Mouse (Mus musculus) MEL (cell line): Measurements from ENCODE around the gene Cotl1. TPM values are rescaled to one million over a fixed set of nuclear protein-coding genes. Genes with fewer than 3 reads are reported as not detected.

Experiments
- DNase-seq: peaks from one replicate; pipeline ENCODE4 v3.0.0; 2011; ENCODE audit warnings: low read depth, low spot score
- H3K27ac ChIP-seq: 2 replicates; pipeline ENCODE4 v1.5.1; 2012; ENCODE audit warnings: low read depth, mild to moderate bottlenecking, control low read depth, low read length, moderate library complexity; ENCODE audit not compliant: control insufficient read depth
- H3K27me3 ChIP-seq, 2 experiments: fragments of 150-350 bp in 1 of 2; sonication (generic) in 1 of 2; 2 replicates each; pipeline ENCODE4 v1.6.1; 2012; ENCODE audit warnings: low read length in 2 of 2, mild to moderate bottlenecking in 2 of 2, improper control_type of control experiment in 1 of 2, moderate library complexity in 1 of 2; ENCODE audit not compliant: insufficient read depth in 2 of 2, control insufficient read depth in 1 of 2
- H3K36me3 ChIP-seq, 2 experiments: 2 replicates each; pipeline ENCODE4 v1.6.1; 2012 to 2014; ENCODE audit warnings: low read length in 2 of 2, improper control_type of control experiment in 1 of 2, inconsistent platforms in 1 of 2, mild to moderate bottlenecking in 1 of 2; ENCODE audit not compliant: insufficient read depth in 2 of 2, control insufficient read depth in 1 of 2
- H3K4me1 ChIP-seq, 2 experiments: fragments of 150-350 bp in 1 of 2; sonication (generic) in 1 of 2; 2 replicates each; pipeline ENCODE4 v1.6.1; 2012; ENCODE audit warnings: low read length in 2 of 2, improper control_type of control experiment in 1 of 2, mild to moderate bottlenecking in 1 of 2; ENCODE audit not compliant: insufficient read depth in 2 of 2, control insufficient read depth in 1 of 2
- H3K4me3 ChIP-seq, 2 experiments: fragments of 150-350 bp in 1 of 2; sonication (generic) in 1 of 2; 2 replicates each; pipeline ENCODE4 v1.5.1; 2012; ENCODE audit warnings: low read depth in 2 of 2, low read length in 2 of 2, mild to moderate bottlenecking in 2 of 2, moderate library complexity in 2 of 2, control low read depth in 1 of 2, improper control_type of control experiment in 1 of 2; ENCODE audit not compliant: control insufficient read depth in 1 of 2, insufficient read depth in 1 of 2
- H3K79me2 ChIP-seq: 2 replicates; pipeline ENCODE4 v1.6.1; 2012; ENCODE audit warnings: mild to moderate bottlenecking, low read length, moderate library complexity; ENCODE audit not compliant: control insufficient read depth, poor library complexity, insufficient read depth
- H3K9ac ChIP-seq: 2 replicates; pipeline ENCODE4 v1.6.1; 2012; ENCODE audit warnings: low read depth, mild to moderate bottlenecking, control low read depth, low read length, moderate library complexity; ENCODE audit not compliant: control insufficient read depth, poor library complexity, severe bottlenecking
- H3K9me3 ChIP-seq: fragments of 150-350 bp; sonication (generic); replicated peaks from 2 replicates; pipeline ENCODE4 v1.6.1; 2012; ENCODE audit warnings: mild to moderate bottlenecking, low read length, improper control_type of control experiment, moderate library complexity; ENCODE audit not compliant: insufficient read depth
- CTCF ChIP-seq, 3 experiments: IDR thresholded peaks in 2 of 3; conservative IDR thresholded peaks in 1 of 3; 2 replicates each; pipeline ENCODE4 v1.5.1; 2011 to 2012; ENCODE audit warnings: low read length in 3 of 3, low read depth in 2 of 3, mild to moderate bottlenecking in 2 of 3, improper control_type of control experiment in 1 of 3, inconsistent platforms in 1 of 3, mixed read lengths in 1 of 3, moderate library complexity in 1 of 3; ENCODE audit not compliant: control insufficient read depth in 1 of 3, insufficient read depth in 1 of 3, poor library complexity in 1 of 3, severe bottlenecking in 1 of 3
- EP300 ChIP-seq, 2 experiments: IDR thresholded peaks; 2 replicates each; pipeline ENCODE4 v1.6.1; 2011; ENCODE audit warnings: improper control_type of control experiment in 2 of 2, low read length in 2 of 2, low read depth in 1 of 2, mild to moderate bottlenecking in 1 of 2
- ETS1 ChIP-seq: IDR thresholded peaks from 2 replicates; pipeline ENCODE4 v1.6.1; 2012; ENCODE audit warnings: low read depth, mild to moderate bottlenecking, inconsistent platforms, low read length, improper control_type of control experiment, moderate library complexity
- GATA1 ChIP-seq: IDR thresholded peaks from 2 replicates; pipeline ENCODE4 v1.6.1; 2011; ENCODE audit warnings: low read depth, low read length, improper control_type of control experiment
- MAFK ChIP-seq: IDR thresholded peaks from 2 replicates; pipeline ENCODE4 v1.6.1; 2011; ENCODE audit warnings: low read depth, mild to moderate bottlenecking, low read length, improper control_type of control experiment, borderline replicate concordance
- MEF2A ChIP-seq: IDR thresholded peaks from 2 replicates; pipeline ENCODE4 v1.6.1; 2014; ENCODE audit warnings: low read depth, mild to moderate bottlenecking, inconsistent platforms, low read length, improper control_type of control experiment; ENCODE audit not compliant: poor library complexity, insufficient replicate concordance, severe bottlenecking; ENCODE audit errors: extremely low read depth
- MYC ChIP-seq: IDR thresholded peaks from 2 replicates; pipeline ENCODE4 v1.6.1; 2011; ENCODE audit warnings: low read depth, mild to moderate bottlenecking, low read length, improper control_type of control experiment, moderate library complexity
- SMC3 ChIP-seq: IDR thresholded peaks from 2 replicates; pipeline ENCODE4 v1.6.1; 2011; ENCODE audit warnings: low read depth, low read length, improper control_type of control experiment
- TAL1 ChIP-seq: IDR thresholded peaks from 2 replicates; pipeline ENCODE4 v1.6.1; 2012; ENCODE audit warnings: mild to moderate bottlenecking, inconsistent platforms, low read length, moderate library complexity, mixed read lengths
- USF1 ChIP-seq: IDR thresholded peaks from 2 replicates; pipeline ENCODE4 v1.6.1; 2014; ENCODE audit warnings: low read depth, mild to moderate bottlenecking, inconsistent platforms, low read length, improper control_type of control experiment, moderate library complexity
- ZKSCAN1 ChIP-seq: IDR thresholded peaks from 2 replicates; pipeline ENCODE4 v1.6.1; 2012; ENCODE audit warnings: low read depth, mild to moderate bottlenecking, inconsistent platforms, low read length, improper control_type of control experiment, moderate library complexity
- ZNF384 ChIP-seq: IDR thresholded peaks from 2 replicates; pipeline ENCODE4 v1.6.1; 2012; ENCODE audit warnings: low read depth, mild to moderate bottlenecking, inconsistent platforms, low read length, improper control_type of control experiment
- polyA plus RNA-seq, 2 experiments: library from polyadenylated mRNA; stranded (reverse) in 1 of 2; unstranded in 1 of 2; fragments of >175 nt in 1 of 2; fragments of >200 nt in 1 of 2; gene quantifications; 2 replicates each; pipeline versions ENCODE4 v1.2.1 to v1.2.4; 2012; ENCODE audit warnings: low replicate concordance in 2 of 2, low read depth in 1 of 2; ENCODE audit not compliant: insufficient read length in 2 of 2, insufficient read depth in 1 of 2, missing spikeins in 1 of 2
- total RNA-seq: library from RNA; depleted of rRNA; stranded (reverse); fragments of 300-350 nt; gene quantifications from 2 replicates; pipeline ENCODE4 v1.2.3, GENCODE M21; 2012; rRNA removed

Cotl1 gene
- total and polyA plus RNA-seq, 3 experiments, result 70.3 to 114 TPM; not detected in 1

- TF ChIP-seq MEF2A, result no peak
- peak; percentile 54 for TF ChIP-seq GATA1
Observed at GRCm38 (mm10) chr8:119762226-119763220, 77.8 kb downstream of the Cotl1 start (continued).

- Histone ChIP-seq H3K4me1 (peaks cover 14 to 42% of the 10 kb centered on the region in 2 experiments), H3K9ac (no peak overlapping the region), H3K9me3 (no peaks in the 10 kb centered on the region), H3K27ac (no peak overlapping the region), H3K4me3 (no peak overlapping the region), H3K27me3 (no peaks in the 10 kb centered on the region), H3K79me2 (no peaks in the 10 kb centered on the region; the same call in 1 of the 2 replicates), H3K36me3 (peaks cover 0 to 14% of the 10 kb centered on the region in 2 experiments; a peak in 2 of 4 replicates)
- DNase-seq, result peak; percentile 58
- TF ChIP-seq GATA1, result 0 out of 2 replicates have a peak, but pooled peaks have one; percentile 22
- TF ChIP-seq EP300 (IDR thresholded peaks at IDR 0.05; ENCODE audit: low read depth in 1 of 2, low read length in 2 of 2), result peak; percentile 43 to 53; a peak in 3 of 4 replicates
- TF ChIP-seq USF1, result no peak
- TF ChIP-seq MYC, result no peak
- TF ChIP-seq TAL1, result 0 out of 2 replicates have a peak, but pooled peaks have one; percentile 8
- no peak for TF ChIP-seq SMC3
- TF ChIP-seq ETS1, result 0 out of 2 replicates have a peak, but pooled peaks have one; percentile 18
- no peak for TF ChIP-seq ZKSCAN1
- no peak for TF ChIP-seq MAFK
- no peak for TF ChIP-seq ZNF384
- no peak for TF ChIP-seq CTCF (IDR thresholded peaks at IDR 0.05 in 2 of 3, conservative IDR thresholded peaks at IDR 0.05 in 1 of 3; ENCODE audit: control insufficient read depth in 1 of 3, insufficient read depth in 1 of 3, low read depth in 2 of 3, low read length in 3 of 3, poor library complexity in 1 of 3, severe bottlenecking in 1 of 3)
Observed at GRCm38 (mm10) chr8:119761692-119762091, 78.7 kb downstream of the Cotl1 start.

Other genes starting within 250 kb of the Cotl1 start
- gene Taf1c, start 235.3 kb downstream of the Cotl1 start, total RNA-seq, result 21.2 and 28.8 TPM in 2 replicates
- 10 to 100 TPM in 1 of 2 experiments, not detected in 1; 32.0 TPM for gene Taf1c, start 235.3 kb downstream of the Cotl1 start, polyA plus RNA-seq
- gene Adad2, start 227.8 kb downstream of the Cotl1 start, total RNA-seq, result not detected in 2 replicates
- gene Adad2, start 227.8 kb downstream of the Cotl1 start, polyA plus RNA-seq, result not detected
- not detected in 2 replicates for gene Kcng4, start 204.9 kb downstream of the Cotl1 start, total RNA-seq
- gene Kcng4, start 204.9 kb downstream of the Cotl1 start, polyA plus RNA-seq, result not detected
- gene Wfdc1, start 174.2 kb downstream of the Cotl1 start, total RNA-seq, result not detected in 2 replicates
- not detected for gene Wfdc1, start 174.2 kb downstream of the Cotl1 start, polyA plus RNA-seq
- 0.27 and 0.33 TPM in 2 replicates for gene Atp2c2, start 140.5 kb downstream of the Cotl1 start, total RNA-seq
- under 1 TPM in 1 of 2 experiments, not detected in 1; 0.58 TPM for gene Atp2c2, start 140.5 kb downstream of the Cotl1 start, polyA plus RNA-seq
- 13.4 and 16.4 TPM in 2 replicates for gene Tldc1, start 62.1 kb downstream of the Cotl1 start, total RNA-seq
- 10 to 100 TPM in 1 of 2 experiments, not detected in 1; 16.1 TPM for gene Tldc1, start 62.1 kb downstream of the Cotl1 start, polyA plus RNA-seq
- 4.5 and 4.6 TPM in 2 replicates for gene Klhl36, start 21.7 kb upstream of the Cotl1 start, total RNA-seq
- gene Klhl36, start 21.7 kb upstream of the Cotl1 start, polyA plus RNA-seq, result 1 to 10 TPM in 1 of 2 experiments, not detected in 1; 6.6 TPM
- gene Usp10, start 69.8 kb upstream of the Cotl1 start, total RNA-seq, result 205 and 227 TPM in 2 replicates
- gene Usp10, start 69.8 kb upstream of the Cotl1 start, polyA plus RNA-seq, result 100 to 1,000 TPM; 263 to 398 TPM
- gene Gm20388, start 70.3 kb upstream of the Cotl1 start, total RNA-seq, result 8.1 and 11.1 TPM in 2 replicates
- 10 to 100 TPM in 1 of 2 experiments, not detected in 1; 17.8 TPM for gene Gm20388, start 70.3 kb upstream of the Cotl1 start, polyA plus RNA-seq
- 1.5 and 2.2 TPM in 2 replicates for gene Crispld2, start 151.9 kb upstream of the Cotl1 start, total RNA-seq
- 1 to 10 TPM in 1 of 2 experiments, not detected in 1; 1.7 TPM for gene Crispld2, start 151.9 kb upstream of the Cotl1 start, polyA plus RNA-seq